Mouse (Mus musculus): ENCODE measurements around the gene Cnot3. TPM values are rescaled to one million over a fixed set of nuclear protein-coding genes. Genes with fewer than 3 reads are reported as not detected.
A peak's percentile ranks its signal among the peaks of the same experiment; 100 is the strongest.
"Not testable (repeated sequence)": the region's sequence is repeated elsewhere in the genome, so short reads cannot be mapped to it uniquely, and the experiment has no call there.

Cnot3 gene
- polyA plus RNA-seq (2012; ENCODE audit: insufficient read depth, insufficient read length, missing spikeins): 66.9 and 69.0 TPM in 2 replicates

DNA sequence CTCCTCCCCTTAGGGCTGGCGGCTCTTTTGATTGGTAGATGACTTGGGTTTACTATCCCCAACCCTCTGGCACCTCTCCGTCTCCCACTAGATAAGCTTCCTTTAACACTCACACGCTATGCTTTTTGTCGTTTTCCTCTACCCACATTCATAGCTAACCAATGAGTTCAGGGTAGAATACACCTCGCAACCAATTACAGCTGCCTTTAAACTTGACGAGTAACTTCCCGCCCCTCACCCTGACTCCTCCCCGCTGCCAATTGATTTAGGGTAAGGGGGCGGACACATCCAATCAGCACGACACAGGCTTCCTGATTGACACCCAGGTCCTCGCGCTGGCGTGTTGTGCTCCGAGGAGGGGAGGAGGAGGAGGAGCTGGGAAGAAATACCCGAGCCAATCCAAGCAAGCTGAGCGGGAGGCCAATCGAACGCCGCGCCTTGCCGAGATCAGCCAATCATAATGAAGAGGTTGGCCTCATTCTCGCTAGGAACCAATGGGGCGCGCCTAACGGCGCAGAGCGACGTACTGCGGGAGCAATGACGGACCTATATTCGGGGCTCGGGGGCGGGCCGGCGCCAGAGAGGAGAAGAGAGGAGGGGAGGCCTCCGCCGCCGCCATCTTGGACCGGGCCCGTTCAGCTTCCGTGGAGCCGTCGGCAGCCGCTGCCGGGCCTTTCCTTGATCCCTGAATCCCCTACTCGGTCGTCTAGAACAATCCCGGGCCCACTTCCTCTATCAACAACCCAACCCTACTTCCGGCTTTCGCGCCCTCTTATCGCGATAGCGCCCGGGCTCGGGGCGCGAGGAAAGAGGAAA is at the start of gene Cnot3:
Gene Cnot3, plus strand, starts transcription at position 597 of the 816 bp plus-strand sequence.
- TF ChIP-seq CTCF (IDR thresholded peaks at IDR 0.05; ENCODE audit: low read depth, low read length) (no peak), POLR2A (IDR thresholded peaks at IDR 0.05; ENCODE audit: borderline replicate concordance, low read depth, low read length) (no peak)
- Histone ChIP-seq H3K4me3 (ENCODE audit: insufficient read depth, low read length) (peak within 1 kb of the TSS; percentile 80), H3K4me1 (ENCODE audit: control insufficient read depth, insufficient read depth, low read length) (peaks cover 28% of the 10 kb centered on the region), H3K27ac (ENCODE audit: insufficient read depth, low read depth, low read length) (peak within 1 kb of the TSS; percentile 97)

DNA sequence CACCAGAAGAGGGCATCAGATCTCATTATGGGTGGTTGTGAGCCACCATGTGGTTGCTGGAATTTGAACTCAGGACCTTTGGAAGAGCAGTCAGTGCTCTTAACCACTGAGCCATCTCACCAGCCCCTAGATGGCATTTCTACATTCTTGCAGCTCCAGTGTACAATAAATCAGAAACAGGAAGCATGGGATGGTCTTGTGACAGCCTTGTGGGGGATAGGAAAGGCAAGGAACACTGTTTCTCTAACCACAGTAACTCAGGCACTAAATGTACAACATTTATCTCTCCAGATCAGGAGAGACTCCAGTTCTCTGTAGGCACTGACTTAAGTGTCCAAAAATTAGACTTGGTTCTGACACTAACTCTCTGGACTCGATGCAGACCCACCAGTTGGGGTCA is 47.3 kb upstream of the Cnot3 start:
- not testable (repeated sequence) for H3K4me1 ChIP-seq (ENCODE audit: control insufficient read depth, insufficient read depth, low read length)
- peak overlapping the region; percentile 96 for H3K27ac ChIP-seq (ENCODE audit: insufficient read depth, low read depth, low read length)

DNA sequence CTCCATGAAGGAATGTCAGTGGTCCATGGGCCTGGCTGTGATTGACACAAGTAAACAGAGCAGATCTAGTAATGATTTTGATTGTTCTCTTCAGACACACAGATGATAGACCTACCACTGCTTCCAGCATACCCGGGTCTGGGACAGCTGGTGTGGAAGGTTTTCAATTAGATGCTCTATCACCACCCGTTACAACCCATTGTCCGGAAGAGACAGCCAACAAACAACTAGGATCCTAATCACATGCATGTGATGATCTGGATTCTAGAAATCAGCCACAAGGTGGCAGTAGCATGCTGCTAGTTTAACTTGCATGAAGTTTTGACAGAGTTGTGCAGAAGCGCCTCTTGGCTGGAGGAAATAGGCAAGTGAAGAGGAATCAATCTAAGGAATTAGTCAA is 43.9 kb upstream of the Cnot3 start:
- Histone ChIP-seq H3K4me1 (ENCODE audit: control insufficient read depth, insufficient read depth, low read length) (peaks cover 9% of the 10 kb centered on the region), H3K4me3 (ENCODE audit: insufficient read depth, low read length) (no peak overlapping the region), H3K27ac (ENCODE audit: insufficient read depth, low read depth, low read length) (no peak overlapping the region)
- TF ChIP-seq CTCF (IDR thresholded peaks at IDR 0.05; ENCODE audit: low read depth, low read length) (no peak), POLR2A (IDR thresholded peaks at IDR 0.05; ENCODE audit: borderline replicate concordance, low read depth, low read length) (no peak)

More for the DNA sequence above, 47.3 kb upstream of the Cnot3 start:
- H3K4me3 ChIP-seq (ENCODE audit: insufficient read depth, low read length): not testable (repeated sequence)

DNA sequence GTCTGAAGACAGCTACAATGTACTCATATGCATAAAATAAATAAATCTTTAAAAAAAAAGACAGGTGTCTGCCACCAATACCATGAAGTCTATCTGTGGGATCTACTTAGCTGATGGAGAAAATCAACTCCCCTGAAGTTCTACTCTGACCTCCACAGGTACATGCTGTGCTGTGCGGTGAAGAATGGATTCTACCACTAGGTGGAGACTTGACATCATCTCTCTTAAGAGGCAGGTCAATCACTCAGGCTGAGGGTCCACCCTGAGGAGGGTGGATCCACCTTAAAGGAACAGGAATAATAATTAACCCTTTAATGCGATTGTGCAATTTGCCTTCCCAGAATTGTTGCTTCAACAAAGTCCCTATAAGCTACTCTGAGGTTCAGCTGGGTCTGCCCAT is 38.3 kb upstream of the Cnot3 start:
- H3K4me1 ChIP-seq (ENCODE audit: control insufficient read depth, insufficient read depth, low read length): peaks cover 7% of the 10 kb centered on the region
- H3K4me3 ChIP-seq (ENCODE audit: insufficient read depth, low read length): no peak overlapping the region
- 0 out of 2 replicates have a peak, but pooled peaks have one; percentile 24 for TF ChIP-seq CTCF (IDR thresholded peaks at IDR 0.05; ENCODE audit: low read depth, low read length)
- TF ChIP-seq POLR2A (IDR thresholded peaks at IDR 0.05; ENCODE audit: borderline replicate concordance, low read depth, low read length): no peak
- H3K27ac ChIP-seq (ENCODE audit: insufficient read depth, low read depth, low read length): no peak overlapping the region

DNA sequence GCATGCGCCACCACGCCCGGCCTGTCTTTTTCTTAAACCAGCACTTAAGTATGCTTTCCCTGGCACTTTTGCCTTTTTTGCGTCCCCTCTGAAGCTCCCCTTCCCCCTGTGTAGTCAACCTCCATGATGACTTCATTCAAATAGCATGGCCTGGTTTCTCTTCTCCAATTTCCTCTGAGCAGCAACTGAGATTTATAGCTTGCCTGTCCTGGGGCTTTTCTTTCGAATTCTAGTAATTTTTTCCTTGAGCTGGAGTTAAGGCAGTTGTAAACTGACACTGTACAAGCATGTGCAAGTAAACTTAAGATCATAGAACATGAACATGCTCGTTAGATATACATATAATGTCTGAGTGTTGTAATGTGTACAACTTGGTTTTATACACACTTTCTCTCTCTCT is 37.7 kb upstream of the Cnot3 start:
- Histone ChIP-seq H3K4me3 (ENCODE audit: insufficient read depth, low read length) (no peak overlapping the region), H3K27ac (ENCODE audit: insufficient read depth, low read depth, low read length) (no peak overlapping the region), H3K4me1 (ENCODE audit: control insufficient read depth, insufficient read depth, low read length) (peaks cover 7% of the 10 kb centered on the region)
- TF ChIP-seq CTCF (IDR thresholded peaks at IDR 0.05; ENCODE audit: low read depth, low read length): no peak
- TF ChIP-seq POLR2A (IDR thresholded peaks at IDR 0.05; ENCODE audit: borderline replicate concordance, low read depth, low read length): no peak

DNA sequence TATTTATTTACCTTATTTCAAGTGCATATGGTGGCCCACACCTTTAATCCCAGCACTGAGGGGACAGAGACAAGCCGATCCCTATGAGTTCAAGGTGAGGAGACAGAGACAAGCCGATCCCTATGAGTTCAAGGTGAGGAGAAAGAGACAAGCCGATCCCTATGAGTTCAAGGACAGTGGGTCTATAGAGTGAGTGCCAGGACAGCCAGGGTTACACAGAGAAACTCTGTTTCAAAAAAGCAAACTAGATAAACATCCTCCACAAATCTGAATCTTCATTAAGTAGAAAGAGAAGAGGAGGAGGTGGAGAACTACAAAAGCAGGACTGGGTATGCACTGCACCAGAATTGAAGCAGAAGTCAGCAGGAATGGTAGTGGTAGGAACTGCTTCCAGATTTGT is 36.4 kb upstream of the Cnot3 start:
- peaks cover 7% of the 10 kb centered on the region for H3K4me1 ChIP-seq (ENCODE audit: control insufficient read depth, insufficient read depth, low read length)

DNA sequence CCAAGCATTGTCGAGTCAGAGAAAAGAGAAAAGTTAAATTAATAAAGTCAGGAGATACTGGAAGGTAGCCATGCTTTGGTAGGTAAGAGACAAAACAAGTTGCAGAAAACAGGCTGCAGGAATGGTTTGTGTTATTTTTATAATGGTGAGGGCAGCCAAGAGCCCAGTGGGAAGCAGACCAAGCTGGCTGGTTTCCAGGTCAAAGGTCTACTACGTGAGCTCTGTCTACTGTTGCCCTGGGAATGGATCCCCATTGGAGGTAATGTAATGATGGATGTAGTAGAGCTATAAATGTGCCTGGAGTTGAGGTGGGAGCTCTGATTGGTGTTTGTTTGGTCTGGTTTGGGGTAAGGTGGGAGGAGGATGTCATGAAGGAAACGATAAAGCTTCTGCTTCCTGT is 36.0 kb upstream of the Cnot3 start:
- TF ChIP-seq CTCF (IDR thresholded peaks at IDR 0.05; ENCODE audit: low read depth, low read length): no peak
- TF ChIP-seq POLR2A (IDR thresholded peaks at IDR 0.05; ENCODE audit: borderline replicate concordance, low read depth, low read length): no peak
- Histone ChIP-seq H3K4me3 (ENCODE audit: insufficient read depth, low read length) (no peak overlapping the region), H3K4me1 (ENCODE audit: control insufficient read depth, insufficient read depth, low read length) (peaks cover 7% of the 10 kb centered on the region), H3K27ac (ENCODE audit: insufficient read depth, low read depth, low read length) (no peak overlapping the region)

More for the DNA sequence above, 36.4 kb upstream of the Cnot3 start:
- Histone ChIP-seq H3K27ac (ENCODE audit: insufficient read depth, low read depth, low read length) (no peak overlapping the region), H3K4me3 (ENCODE audit: insufficient read depth, low read length) (no peak overlapping the region)
- TF ChIP-seq POLR2A (IDR thresholded peaks at IDR 0.05; ENCODE audit: borderline replicate concordance, low read depth, low read length) (no peak), CTCF (IDR thresholded peaks at IDR 0.05; ENCODE audit: low read depth, low read length) (no peak)

DNA sequence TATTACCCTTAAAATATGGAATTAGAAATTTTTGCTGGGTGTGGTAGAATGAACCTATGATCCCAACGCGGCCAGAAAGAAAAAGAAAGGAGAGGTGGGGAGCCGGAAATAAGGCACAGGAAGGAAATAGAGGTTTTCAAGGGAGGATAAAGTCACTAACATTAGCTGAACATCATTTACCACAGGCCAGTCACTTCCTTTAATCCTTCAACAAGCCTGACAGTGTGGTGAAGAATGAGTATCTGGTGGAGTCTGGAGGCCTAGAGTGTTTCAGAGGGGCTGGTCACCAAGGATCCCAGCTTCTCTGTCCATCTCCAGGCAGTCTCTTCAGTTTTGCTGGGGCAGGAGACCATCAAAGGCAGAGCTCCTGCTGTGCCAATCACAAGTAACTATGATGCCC is 34.6 kb upstream of the Cnot3 start:
- Histone ChIP-seq H3K27ac (ENCODE audit: insufficient read depth, low read depth, low read length) (no peak overlapping the region), H3K4me3 (ENCODE audit: insufficient read depth, low read length) (no peak overlapping the region), H3K4me1 (ENCODE audit: control insufficient read depth, insufficient read depth, low read length) (peaks cover 12% of the 10 kb centered on the region)
- TF ChIP-seq CTCF (IDR thresholded peaks at IDR 0.05; ENCODE audit: low read depth, low read length) (no peak), POLR2A (IDR thresholded peaks at IDR 0.05; ENCODE audit: borderline replicate concordance, low read depth, low read length) (no peak)

DNA sequence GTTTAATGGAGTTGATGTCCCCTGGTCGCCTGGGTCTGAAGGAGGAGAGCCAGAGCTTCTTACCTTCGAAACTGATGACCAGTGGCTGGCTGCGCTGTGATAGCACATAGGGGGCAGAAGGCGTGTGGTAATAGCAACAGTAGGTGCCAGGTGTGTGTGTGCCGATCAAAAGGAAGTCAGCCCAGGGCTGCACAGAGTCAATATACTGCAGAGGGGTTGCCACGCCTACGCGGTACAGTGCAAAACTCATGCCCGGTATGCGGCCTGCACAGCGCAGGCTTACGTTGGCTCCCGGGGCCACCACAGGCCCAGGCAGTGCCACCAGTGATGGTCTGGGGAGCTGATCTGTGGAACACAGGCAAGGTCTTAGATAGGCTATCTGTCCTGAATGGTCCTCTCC is 34.1 kb upstream of the Cnot3 start:
- no peak for TF ChIP-seq POLR2A (IDR thresholded peaks at IDR 0.05; ENCODE audit: borderline replicate concordance, low read depth, low read length)
- no peak for TF ChIP-seq CTCF (IDR thresholded peaks at IDR 0.05; ENCODE audit: low read depth, low read length)
- H3K27ac ChIP-seq (ENCODE audit: insufficient read depth, low read depth, low read length): no peak overlapping the region
- no peak overlapping the region for H3K4me3 ChIP-seq (ENCODE audit: insufficient read depth, low read length)
- peaks cover 12% of the 10 kb centered on the region for H3K4me1 ChIP-seq (ENCODE audit: control insufficient read depth, insufficient read depth, low read length)

DNA sequence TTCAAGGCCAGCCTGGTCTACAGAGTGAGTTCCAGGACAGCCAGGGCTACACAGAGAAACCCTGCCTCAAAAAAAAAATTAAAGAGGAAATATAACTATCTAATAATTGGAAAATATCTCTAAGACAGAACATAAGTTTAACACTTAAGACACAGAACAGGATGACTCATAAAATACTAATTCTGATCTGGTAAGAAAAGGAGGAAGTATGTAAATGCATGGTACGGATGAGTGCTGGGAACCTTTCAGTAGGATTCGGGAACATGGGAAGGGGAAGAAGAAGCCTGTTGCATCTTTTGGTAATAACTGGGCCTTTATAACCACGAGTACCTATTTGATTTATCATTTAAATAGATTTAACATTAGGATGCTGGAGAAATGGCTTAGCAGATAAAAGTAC is 31.0 kb upstream of the Cnot3 start:
- TF ChIP-seq CTCF (IDR thresholded peaks at IDR 0.05; ENCODE audit: low read depth, low read length): no peak
- TF ChIP-seq POLR2A (IDR thresholded peaks at IDR 0.05; ENCODE audit: borderline replicate concordance, low read depth, low read length): no peak
- no peak overlapping the region for H3K27ac ChIP-seq (ENCODE audit: insufficient read depth, low read depth, low read length)
- H3K4me1 ChIP-seq (ENCODE audit: control insufficient read depth, insufficient read depth, low read length): peaks cover 15% of the 10 kb centered on the region
- no peak overlapping the region for H3K4me3 ChIP-seq (ENCODE audit: insufficient read depth, low read length)

Data from bone marrow macrophage, adult 2 months (primary cell).